Mouse (Mus musculus) limb, embryonic 12.5 days (tissue): ENCODE data around the gene Plpp2. TPM values are rescaled to one million over a fixed set of nuclear protein-coding genes. Genes with fewer than 3 reads are reported as not detected.

ENCODE experiments used
- ATAC-seq: fragments of 200-750 bp; cut with Nextera tagmentation; 2 replicates; pipeline ENCODE4 v1.8.0; 2017; ENCODE audit warnings: low read depth, moderate TSS enrichment; ENCODE audit not compliant: insufficient number of reproducible peaks, insufficient read depth, low FRiP score, low TSS enrichment
- H3K27ac ChIP-seq: fragments of 300-500 bp; sonication (generic); 2 replicates; pipeline ENCODE4 v1.5.1; 2016; ENCODE audit warnings: mild to moderate bottlenecking, moderate library complexity
- H3K27me3 ChIP-seq: fragments of 300-500 bp; sonication (generic); 2 replicates; pipeline ENCODE4 v1.6.1; 2016; ENCODE audit warnings: mild to moderate bottlenecking, moderate library complexity
- H3K36me3 ChIP-seq: fragments of 300-500 bp; sonication (generic); 2 replicates; pipeline ENCODE4 v1.6.1; 2016; ENCODE audit warnings: mild to moderate bottlenecking, moderate library complexity
- H3K4me1 ChIP-seq: fragments of 300-500 bp; sonication (generic); replicated peaks from 2 replicates; pipeline ENCODE4 v1.6.1; 2016
- H3K4me2 ChIP-seq: fragments of 300-500 bp; sonication (generic); 2 replicates; pipeline ENCODE4 v1.6.1; 2016; ENCODE audit warnings: mild to moderate bottlenecking, moderate library complexity
- H3K4me3 ChIP-seq: fragments of 300-500 bp; sonication (generic); replicated peaks from 2 replicates; pipeline ENCODE4 v1.5.1; 2016; ENCODE audit warnings: mild to moderate bottlenecking
- H3K9ac ChIP-seq: fragments of 300-500 bp; sonication (generic); replicated peaks from 2 replicates; pipeline ENCODE4 v1.6.1; 2016; ENCODE audit warnings: mild to moderate bottlenecking, moderate library complexity
- H3K9me3 ChIP-seq: fragments of 300-500 bp; sonication (generic); 2 replicates; pipeline ENCODE4 v1.6.1; 2016; ENCODE audit warnings: mild to moderate bottlenecking, moderate library complexity
- WGBS: fragments of 180-500 bp; shearing (Covaris S2); methylation state at CpG from one replicate; pipeline ENCODE4 v1.1.7; 2016; 5-methylcytosine and 5-hydroxymethylcytosine counted together
- polyA plus RNA-seq: library from polyadenylated mRNA; unstranded; fragments of >200 nt; fragmentation: Nextera tagmentation; extraction: Ambion mirVana; gene quantifications from 2 replicates; pipeline ENCODE4 v1.2.1, GENCODE M21; 2016

Gene Plpp2
- polyA plus RNA-seq, 1 experiment from 2014 or later, result 20.4 TPM

DNA sequence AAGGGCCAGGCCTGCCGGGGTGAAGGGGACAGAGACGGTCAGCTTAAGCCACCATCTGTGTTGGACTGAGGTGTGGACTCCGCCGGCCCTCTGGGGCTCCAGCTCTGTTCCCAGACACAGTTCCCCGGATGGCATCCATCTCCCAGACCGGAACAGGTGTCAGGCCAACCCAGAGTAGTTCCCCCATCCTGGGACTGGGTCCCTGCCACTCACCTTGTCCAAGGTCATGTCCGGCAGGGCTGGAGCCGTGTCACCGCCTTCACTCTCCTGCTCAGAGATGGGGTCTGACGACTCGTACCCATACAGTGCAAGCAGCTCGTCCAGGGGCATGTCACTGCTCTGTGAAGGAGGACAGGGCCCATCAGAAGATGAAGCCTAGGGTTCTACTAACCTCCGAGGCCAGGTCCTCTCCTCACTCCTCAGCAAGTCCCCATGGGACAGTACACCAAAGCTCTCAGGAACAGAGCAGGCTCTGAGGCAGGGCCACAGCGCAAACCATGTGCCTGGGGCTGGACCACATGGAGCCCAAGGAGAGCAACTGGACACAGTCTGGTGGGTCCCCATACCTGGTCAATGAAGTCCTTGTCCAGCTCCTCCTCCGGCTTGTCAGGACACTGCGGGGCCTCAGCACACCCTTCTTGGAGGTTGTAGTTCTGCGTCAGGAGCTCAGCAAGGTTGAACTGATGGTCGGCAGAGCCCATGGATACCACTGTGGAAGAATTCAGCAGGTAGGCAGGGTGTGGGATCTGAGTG is 15.6 kb upstream of the Plpp2 start:
- H3K4me3 ChIP-seq, result no peak overlapping the region
- 95% methylated on average over 18 of the region's 18 CpGs for WGBS
- H3K9ac ChIP-seq, result no peak overlapping the region
- H3K9me3 ChIP-seq, result no peaks in the 10 kb centered on the region
- H3K4me1 ChIP-seq, result peaks cover 21% of the 10 kb centered on the region
- H3K36me3 ChIP-seq, result peaks cover 72% of the 10 kb centered on the region
- ATAC-seq, result no peak
- H3K27ac ChIP-seq, result no peak overlapping the region
- H3K4me2 ChIP-seq, result no peak overlapping the region
- H3K27me3 ChIP-seq, result no peaks in the 10 kb centered on the region

DNA sequence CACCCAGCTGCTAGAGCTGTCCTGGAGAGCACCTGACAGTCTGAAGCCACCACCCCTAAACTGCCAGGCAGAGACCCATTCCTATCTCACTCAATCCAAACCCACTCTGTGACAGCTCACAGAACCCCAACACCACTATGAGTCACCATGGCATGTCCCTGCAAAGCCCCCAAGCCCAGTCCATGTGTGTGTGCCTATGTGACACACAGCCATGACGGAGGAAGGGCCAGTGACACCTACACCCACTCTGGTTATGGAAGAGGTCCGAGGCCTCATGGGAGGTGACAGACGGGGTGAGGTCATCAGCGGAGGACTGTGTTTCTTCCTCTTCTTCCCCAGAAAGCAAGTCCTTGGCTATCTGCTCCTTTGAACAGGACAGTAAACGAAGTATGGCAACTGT is 14.9 kb upstream of the Plpp2 start:
- Histone ChIP-seq H3K4me3 (no peak overlapping the region), H3K27me3 (no peaks in the 10 kb centered on the region), H3K4me1 (peaks cover 15% of the 10 kb centered on the region), H3K4me2 (no peak overlapping the region), H3K9me3 (no peaks in the 10 kb centered on the region), H3K27ac (no peak overlapping the region), H3K9ac (no peak overlapping the region), H3K36me3 (peaks cover 78% of the 10 kb centered on the region)
- 93% methylated on average over 5 of the region's 5 CpGs for WGBS
- ATAC-seq, result no peak

- WGBS, result 79% methylated on average over 5 of the region's 5 CpGs
- Histone ChIP-seq H3K4me2 (no peak overlapping the region), H3K4me1 (peaks cover 2% of the 10 kb centered on the region), H3K9ac (no peak overlapping the region), H3K4me3 (no peak overlapping the region), H3K36me3 (peaks cover 91% of the 10 kb centered on the region), H3K27me3 (no peaks in the 10 kb centered on the region), H3K9me3 (no peaks in the 10 kb centered on the region), H3K27ac (no peak overlapping the region)
- no peak for ATAC-seq
These were observed 13.6 kb upstream of the Plpp2 start for GRCm38 (mm10) chr10:79547148-79547675.

- H3K36me3 ChIP-seq, result peaks cover 98% of the 10 kb centered on the region
- H3K9ac ChIP-seq, result no peak overlapping the region
- H3K4me3 ChIP-seq, result no peak overlapping the region
- no peak for ATAC-seq
- no peaks in the 10 kb centered on the region for H3K4me1 ChIP-seq
- H3K27me3 ChIP-seq, result no peaks in the 10 kb centered on the region
- no peaks in the 10 kb centered on the region for H3K9me3 ChIP-seq
- WGBS, result 90% methylated on average over 11 of the region's 11 CpGs
- H3K4me2 ChIP-seq, result no peak overlapping the region
- no peak overlapping the region for H3K27ac ChIP-seq
These were observed 12.9 kb upstream of the Plpp2 start for GRCm38 (mm10) chr10:79546483-79546882.

- H3K27me3 ChIP-seq, result no peaks in the 10 kb centered on the region
- peaks cover 100% of the 10 kb centered on the region for H3K36me3 ChIP-seq
- H3K4me1 ChIP-seq, result no peaks in the 10 kb centered on the region
- H3K9me3 ChIP-seq, result no peaks in the 10 kb centered on the region
- no peak overlapping the region for H3K4me2 ChIP-seq
- no peak for ATAC-seq
- WGBS, result 92% methylated on average over 12 of the region's 12 CpGs
- no peak overlapping the region for H3K9ac ChIP-seq
- no peak overlapping the region for H3K4me3 ChIP-seq
- H3K27ac ChIP-seq, result no peak overlapping the region
These were observed 12.3 kb upstream of the Plpp2 start for GRCm38 (mm10) chr10:79545891-79546290.

DNA sequence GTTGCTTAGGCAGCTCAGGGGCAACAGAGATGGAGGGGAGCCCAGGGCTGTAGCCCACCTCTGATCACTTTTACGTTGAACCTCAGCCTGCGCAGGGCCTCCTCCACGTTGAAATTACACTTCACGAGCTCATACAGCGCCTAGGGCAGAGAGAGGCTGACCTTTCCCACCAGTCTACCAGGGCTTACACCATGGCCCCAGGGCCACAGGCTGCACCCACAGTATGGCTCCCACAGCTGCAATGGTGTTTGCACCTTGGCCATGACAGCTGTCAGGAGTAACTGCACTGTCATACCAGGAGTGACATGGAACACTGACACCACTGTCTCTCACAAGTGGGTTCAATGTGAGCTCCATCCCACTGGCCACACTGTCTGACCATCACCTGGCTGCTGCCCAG is 11.0 kb upstream of the Plpp2 start:
- 93% methylated on average over 5 of the region's 5 CpGs for WGBS
- Histone ChIP-seq H3K4me3 (no peak overlapping the region), H3K4me1 (no peaks in the 10 kb centered on the region), H3K36me3 (peaks cover 100% of the 10 kb centered on the region), H3K27ac (no peak overlapping the region), H3K4me2 (no peak overlapping the region), H3K27me3 (no peaks in the 10 kb centered on the region), H3K9ac (no peak overlapping the region), H3K9me3 (no peaks in the 10 kb centered on the region)
- ATAC-seq, result no peak

GRCm38 (mm10) chr10:79543884-79544597 is 10.4 kb upstream of the Plpp2 start:
- Histone ChIP-seq H3K9me3 (no peaks in the 10 kb centered on the region), H3K4me1 (no peaks in the 10 kb centered on the region), H3K36me3 (peaks cover 99% of the 10 kb centered on the region), H3K9ac (no peak overlapping the region), H3K27ac (no peak overlapping the region), H3K27me3 (no peaks in the 10 kb centered on the region), H3K4me3 (no peak overlapping the region), H3K4me2 (no peak overlapping the region)
- 80% methylated on average over 9 of the region's 9 CpGs for WGBS
- no peak for ATAC-seq

DNA sequence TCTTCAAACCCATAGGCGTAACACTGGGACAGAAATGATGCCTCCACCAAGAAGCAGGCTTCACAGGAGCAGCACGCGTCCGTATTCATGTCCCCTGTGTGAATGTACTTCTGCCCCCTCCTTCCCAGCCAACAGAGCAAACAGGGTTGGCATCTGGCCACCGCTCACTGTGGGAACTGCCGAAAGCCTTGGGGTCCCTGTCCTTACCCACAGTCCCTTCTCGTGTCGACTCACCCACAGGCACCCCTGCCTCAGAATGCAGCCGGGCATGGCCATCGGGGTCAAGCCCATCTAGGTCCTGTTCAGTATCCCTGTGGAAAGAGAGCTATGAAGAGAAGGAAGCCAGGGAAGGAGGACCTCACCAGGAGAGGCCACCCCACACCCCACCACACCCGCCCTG is 8.6 kb upstream of the Plpp2 start:
- no peak for ATAC-seq
- H3K4me2 ChIP-seq, result no peak overlapping the region
- H3K36me3 ChIP-seq, result peaks cover 97% of the 10 kb centered on the region
- no peaks in the 10 kb centered on the region for H3K4me1 ChIP-seq
- no peaks in the 10 kb centered on the region for H3K27me3 ChIP-seq
- no peaks in the 10 kb centered on the region for H3K9me3 ChIP-seq
- no peak overlapping the region for H3K9ac ChIP-seq
- H3K27ac ChIP-seq, result no peak overlapping the region
- no peak overlapping the region for H3K4me3 ChIP-seq
- WGBS, result 93% methylated on average over 11 of the region's 11 CpGs

- Histone ChIP-seq H3K4me2 (no peak overlapping the region), H3K27ac (no peak overlapping the region), H3K36me3 (peaks cover 92% of the 10 kb centered on the region), H3K9me3 (no peaks in the 10 kb centered on the region), H3K4me3 (no peak overlapping the region), H3K27me3 (no peaks in the 10 kb centered on the region), H3K4me1 (no peaks in the 10 kb centered on the region), H3K9ac (no peak overlapping the region; the same call in 1 of the 2 replicates)
- 83% methylated on average over 15 of the region's 15 CpGs for WGBS
- ATAC-seq, result no peak
These were observed 7.9 kb upstream of the Plpp2 start for GRCm38 (mm10) chr10:79541522-79541921.

- H3K36me3 ChIP-seq, result peaks cover 84% of the 10 kb centered on the region
- 91% methylated on average over 11 of the region's 11 CpGs for WGBS
- no peak for ATAC-seq
These were observed 7.2 kb upstream of the Plpp2 start for GRCm38 (mm10) chr10:79540746-79541145.

GRCm38 (mm10) chr10:79539701-79540495 is 6.3 kb upstream of the Plpp2 start:
- H3K4me1 ChIP-seq, result no peaks in the 10 kb centered on the region
- 93% methylated on average over 16 of the region's 16 CpGs for WGBS
- no peaks in the 10 kb centered on the region for H3K9me3 ChIP-seq
- H3K27ac ChIP-seq, result no peak overlapping the region
- H3K27me3 ChIP-seq, result peaks cover 3% of the 10 kb centered on the region; the same call in 1 of the 2 replicates
- no peak overlapping the region for H3K4me3 ChIP-seq
- peaks cover 76% of the 10 kb centered on the region for H3K36me3 ChIP-seq
- no peak for ATAC-seq
- H3K4me2 ChIP-seq, result no peak overlapping the region
- H3K9ac ChIP-seq, result no peak overlapping the region

More at GRCm38 (mm10) chr10:79540746-79541145, 7.2 kb upstream of the Plpp2 start:
- H3K4me1 ChIP-seq, result no peaks in the 10 kb centered on the region
- no peaks in the 10 kb centered on the region for H3K9me3 ChIP-seq
- H3K9ac ChIP-seq, result no peak overlapping the region
- H3K27me3 ChIP-seq, result no peaks in the 10 kb centered on the region
- H3K4me2 ChIP-seq, result no peak overlapping the region
- no peak overlapping the region for H3K4me3 ChIP-seq
- H3K27ac ChIP-seq, result no peak overlapping the region
